Mouse (Mus musculus) midbrain, embryonic 14.5 days (tissue): Measurements from ENCODE around the gene Vmac. TPM values are rescaled to one million over a fixed set of nuclear protein-coding genes. Genes with fewer than 3 reads are reported as not detected.

ENCODE experiments used
- ATAC-seq: fragments of 200-750 bp; cut with Nextera tagmentation; 2 replicates; pipeline ENCODE4 v1.8.0; 2017; ENCODE audit warnings: moderate number of reproducible peaks, moderate library complexity; ENCODE audit not compliant: low FRiP score, low TSS enrichment
- DNase-seq: peaks from one replicate; pipeline ENCODE4 v3.0.0-alpha.2; 2015
- H3K27ac ChIP-seq: fragments of 300-500 bp; sonication (generic); replicated peaks from 2 replicates; pipeline ENCODE4 v1.5.1; 2014; ENCODE audit warnings: mild to moderate bottlenecking, low read depth, low read length, moderate library complexity
- H3K27me3 ChIP-seq: fragments of 300-500 bp; sonication (generic); 2 replicates; pipeline ENCODE4 v1.6.1; 2014; ENCODE audit warnings: low read length, control low read depth, mixed read lengths; ENCODE audit not compliant: control insufficient read depth, insufficient read depth
- H3K36me3 ChIP-seq: fragments of 300-500 bp; sonication (generic); 2 replicates; pipeline ENCODE4 v1.6.1; 2014; ENCODE audit warnings: low read length, control low read depth; ENCODE audit not compliant: control insufficient read depth, insufficient read depth
- H3K4me1 ChIP-seq: fragments of 300-500 bp; sonication (generic); 2 replicates; pipeline ENCODE4 v1.6.1; 2014; ENCODE audit warnings: mild to moderate bottlenecking, antibody characterized with exemption, low read length, control low read depth; ENCODE audit not compliant: control insufficient read depth, insufficient read depth
- H3K4me2 ChIP-seq: fragments of 300-500 bp; sonication (generic); 2 replicates; pipeline ENCODE4 v1.6.1; 2014; ENCODE audit warnings: mild to moderate bottlenecking, low read length, moderate library complexity
- H3K4me3 ChIP-seq: fragments of 300-500 bp; sonication (generic); replicated peaks from 2 replicates; pipeline ENCODE4 v1.5.1; 2014; ENCODE audit warnings: low read depth, low read length
- H3K9ac ChIP-seq: fragments of 300-500 bp; sonication (generic); replicated peaks from 2 replicates; pipeline ENCODE4 v1.6.1; 2014; ENCODE audit warnings: mild to moderate bottlenecking, low read length, moderate library complexity
- H3K9me3 ChIP-seq: fragments of 300-500 bp; sonication (generic); 2 replicates; pipeline ENCODE4 v1.6.1; 2016; ENCODE audit warnings: low read length, control low read depth, mixed read lengths; ENCODE audit not compliant: control insufficient read depth
- WGBS: fragments of 180-500 bp; shearing (Covaris S2); extraction: QIAGEN DNeasy Blood & Tissue Kit; methylation state at CpG from one replicate; pipeline ENCODE4 v1.1.7; 2014; 5-methylcytosine and 5-hydroxymethylcytosine counted together
- polyA plus RNA-seq: library from polyadenylated mRNA; unstranded; fragments of >200 nt; fragmentation: Nextera tagmentation; extraction: Ambion mirVana; gene quantifications from 2 replicates; pipeline ENCODE4 v1.2.1, GENCODE M21; 2014

Gene Vmac
- polyA plus RNA-seq, 1 experiment from 2014 or later = 18.5 TPM

DNA sequence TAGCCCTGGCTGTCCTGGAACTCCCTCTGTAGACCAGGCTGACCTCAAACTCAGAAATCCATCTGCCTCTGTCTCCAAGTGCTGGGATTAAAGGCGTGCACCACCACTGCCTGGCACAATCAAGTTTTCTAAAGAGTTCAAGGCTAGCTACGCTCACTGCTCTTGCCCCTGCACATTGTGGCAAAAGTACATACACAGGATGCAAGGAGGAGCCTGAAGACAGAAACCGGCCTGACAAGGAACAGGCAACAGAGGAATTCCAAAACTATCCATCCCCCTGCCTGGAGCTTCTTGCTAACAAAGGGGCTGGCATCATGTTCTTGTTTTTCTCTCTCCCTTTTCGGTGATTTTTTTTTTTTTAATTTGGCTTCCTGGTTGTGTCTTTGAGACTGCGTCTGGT is 26.4 kb upstream of the Vmac start:
- Histone ChIP-seq H3K4me2 (no peak overlapping the region), H3K4me1 (no peaks in the 10 kb centered on the region), H3K9ac (no peak overlapping the region), H3K27me3 (no peaks in the 10 kb centered on the region), H3K4me3 (no peak overlapping the region), H3K27ac (no peak overlapping the region), H3K36me3 (no peaks in the 10 kb centered on the region), H3K9me3 (no peaks in the 10 kb centered on the region)
- DNase-seq (no peak), ATAC-seq (no peak)
- WGBS = 70% methylated on average over 5 of the region's 5 CpGs

DNA sequence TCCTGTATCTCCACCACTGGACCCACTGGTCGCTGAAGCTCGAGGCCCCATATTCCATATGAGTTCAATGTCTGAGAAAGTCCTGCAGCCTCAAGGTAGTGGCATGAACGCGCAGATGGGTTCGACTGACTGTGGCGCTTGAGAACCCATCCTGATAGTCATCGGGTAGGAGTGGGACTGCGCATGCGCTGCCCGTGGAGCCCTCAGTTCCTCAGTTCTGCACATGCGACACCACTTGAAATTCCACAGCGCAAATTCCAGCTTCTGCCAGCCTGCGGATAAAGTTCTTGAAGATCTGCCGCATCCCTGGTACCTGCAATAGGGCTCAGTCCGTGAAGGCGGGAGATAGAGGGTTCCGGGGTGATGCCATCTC is 23.0 kb upstream of the Vmac start:
- H3K27me3 ChIP-seq = no peaks in the 10 kb centered on the region
- no peaks in the 10 kb centered on the region for H3K9me3 ChIP-seq
- H3K4me2 ChIP-seq = no peak overlapping the region
- H3K27ac ChIP-seq = no peak overlapping the region
- H3K9ac ChIP-seq = no peak overlapping the region
- WGBS = 85% methylated on average over 17 of the region's 17 CpGs
- H3K4me1 ChIP-seq = no peaks in the 10 kb centered on the region
- no peak overlapping the region for H3K4me3 ChIP-seq
- H3K36me3 ChIP-seq = no peaks in the 10 kb centered on the region
- ATAC-seq (no peak), DNase-seq (no peak)

DNA sequence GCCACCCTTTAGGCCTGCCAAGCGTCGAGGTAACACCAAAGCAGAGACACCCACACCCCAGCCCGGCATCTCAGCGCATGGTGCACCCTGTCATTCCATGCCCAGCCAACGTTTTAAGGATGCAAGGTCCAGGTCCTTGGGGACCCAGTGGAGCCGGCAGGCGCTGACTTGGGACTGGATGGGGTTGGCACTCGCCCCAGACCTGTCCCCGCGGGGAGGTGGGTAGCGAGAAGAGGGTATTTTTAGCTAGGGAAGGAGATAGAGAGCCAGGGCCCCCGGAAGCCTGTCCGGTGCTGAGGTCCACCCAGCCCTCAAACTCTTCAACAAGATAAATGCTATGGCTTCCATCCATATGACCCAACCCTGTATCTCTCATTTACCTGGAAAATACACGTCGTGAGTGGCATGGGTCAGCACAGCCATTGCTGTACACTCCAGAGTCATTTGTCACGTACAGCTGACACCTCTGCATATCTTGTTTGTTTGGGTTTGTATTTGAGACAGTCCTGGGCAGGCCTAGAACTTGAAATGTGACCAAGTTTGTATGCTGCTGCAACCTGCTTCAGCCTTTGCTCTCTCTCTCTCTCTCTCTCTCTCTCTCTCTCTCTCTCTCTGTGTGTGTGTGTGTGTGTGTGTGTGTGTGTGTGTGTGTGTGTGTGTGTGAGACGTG is 22.4 kb upstream of the Vmac start:
- no peaks in the 10 kb centered on the region for H3K36me3 ChIP-seq
- H3K4me2 ChIP-seq = no peak overlapping the region
- no peak overlapping the region for H3K4me3 ChIP-seq
- DNase-seq (no peak), ATAC-seq (no peak)
- H3K27me3 ChIP-seq = no peaks in the 10 kb centered on the region
- no peak overlapping the region for H3K27ac ChIP-seq
- H3K9ac ChIP-seq = no peak overlapping the region
- no peaks in the 10 kb centered on the region for H3K9me3 ChIP-seq
- WGBS = 86% methylated on average over 17 of the region's 17 CpGs
- H3K4me1 ChIP-seq = no peaks in the 10 kb centered on the region

DNA sequence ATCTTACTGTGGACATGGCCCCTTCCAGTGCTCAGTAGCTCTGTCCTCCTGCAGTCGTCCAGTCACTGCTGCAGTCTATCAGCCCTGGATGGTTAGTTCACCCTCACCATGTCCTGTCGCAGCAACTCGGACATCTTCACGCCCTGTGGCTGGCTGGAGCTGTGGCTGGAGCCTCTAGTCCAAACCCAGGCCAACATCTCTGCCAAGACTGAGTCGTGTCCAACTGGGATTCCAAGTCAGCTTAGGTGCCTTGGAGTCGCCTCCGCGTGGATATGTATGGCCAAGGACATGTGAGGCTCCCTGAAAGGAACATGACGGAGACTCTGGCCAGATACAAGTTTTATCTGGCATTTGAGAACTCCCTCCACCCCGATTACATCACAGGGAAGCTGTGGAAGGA is 20.4 kb upstream of the Vmac start:
- Histone ChIP-seq H3K27ac (no peak overlapping the region), H3K9ac (no peak overlapping the region), H3K4me2 (no peak overlapping the region), H3K4me1 (no peaks in the 10 kb centered on the region), H3K9me3 (no peaks in the 10 kb centered on the region), H3K27me3 (no peaks in the 10 kb centered on the region), H3K36me3 (no peaks in the 10 kb centered on the region), H3K4me3 (no peak overlapping the region)
- WGBS = 83% methylated on average over 10 of the region's 10 CpGs
- ATAC-seq = no peak
- DNase-seq = no peak

DNA sequence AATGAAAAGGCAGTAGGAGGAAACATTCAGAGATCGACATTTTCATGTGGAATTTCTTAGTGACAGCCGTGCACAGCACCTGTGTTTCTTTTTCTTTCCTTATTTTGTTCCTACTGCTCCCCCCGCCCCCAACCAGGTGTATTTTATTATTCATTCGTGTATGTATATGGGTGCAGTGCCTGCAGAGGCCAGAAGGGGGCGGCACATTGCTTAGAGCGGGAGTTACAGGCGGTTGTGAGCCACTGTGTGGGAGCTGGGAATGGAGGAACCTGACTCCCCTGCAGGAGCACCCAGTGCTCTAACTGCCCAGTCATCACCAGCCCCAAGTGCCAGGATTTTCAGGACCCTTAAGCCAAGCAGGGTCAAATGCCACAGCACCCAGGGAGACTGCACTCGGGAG is 18.7 kb upstream of the Vmac start:
- DNase-seq (no peak), ATAC-seq (no peak)
- Histone ChIP-seq H3K9ac (no peak overlapping the region), H3K27me3 (no peaks in the 10 kb centered on the region), H3K4me3 (no peak overlapping the region), H3K4me1 (no peaks in the 10 kb centered on the region), H3K36me3 (no peaks in the 10 kb centered on the region), H3K4me2 (no peak overlapping the region), H3K9me3 (no peaks in the 10 kb centered on the region), H3K27ac (no peak overlapping the region)
- WGBS = 47% methylated on average over 8 of the region's 8 CpGs

DNA sequence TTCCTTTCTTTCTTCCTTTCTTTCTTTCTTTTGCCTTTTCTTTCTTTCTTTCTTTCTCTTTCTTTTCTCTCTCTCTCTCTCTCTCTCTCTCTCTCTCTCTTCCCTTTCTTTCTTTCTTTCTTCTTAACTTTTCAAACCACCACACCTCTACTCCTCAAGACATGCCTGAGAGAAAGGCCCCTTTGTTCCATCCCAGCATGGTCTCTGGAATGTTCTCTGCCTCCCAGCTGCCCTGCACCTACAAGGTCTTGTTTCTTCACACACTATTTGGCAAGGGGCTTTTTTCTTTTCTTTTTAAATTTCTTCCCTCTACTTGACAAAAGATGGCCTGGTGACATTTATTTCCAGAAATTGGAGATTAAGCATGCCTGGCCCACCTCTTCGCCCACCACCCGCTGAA is 11.8 kb upstream of the Vmac start:
- ATAC-seq (no peak), DNase-seq (no peak)
- 46% methylated on average over 2 of the region's 2 CpGs for WGBS
- Histone ChIP-seq H3K4me2 (no peak overlapping the region), H3K4me3 (no peak overlapping the region), H3K27ac (no peak overlapping the region), H3K9me3 (no peaks in the 10 kb centered on the region), H3K27me3 (no peaks in the 10 kb centered on the region), H3K9ac (no peak overlapping the region), H3K4me1 (no peaks in the 10 kb centered on the region), H3K36me3 (no peaks in the 10 kb centered on the region)

DNA sequence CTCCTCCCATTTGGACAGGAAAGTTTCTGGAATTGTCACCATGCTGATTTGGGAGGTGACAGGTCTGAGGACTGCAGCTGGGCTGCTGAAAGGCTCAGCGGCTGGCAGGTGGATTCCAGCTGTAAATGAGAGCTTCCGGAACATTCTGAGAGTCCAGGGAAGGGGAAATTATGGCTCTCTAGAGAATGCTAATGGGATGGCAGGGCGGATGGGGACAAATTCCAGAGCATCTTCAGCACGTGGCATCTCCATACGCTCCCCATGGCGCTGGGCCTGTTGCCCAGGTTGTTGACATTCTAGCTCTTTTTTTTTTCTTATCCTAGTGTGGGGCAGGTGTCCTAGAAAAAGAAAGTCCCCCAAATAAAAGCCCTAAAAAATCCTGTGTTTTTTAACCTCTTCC is 11.3 kb upstream of the Vmac start:
- 68% methylated on average over 6 of the region's 6 CpGs for WGBS
- H3K27ac ChIP-seq = no peak overlapping the region
- no peaks in the 10 kb centered on the region for H3K4me1 ChIP-seq
- no peaks in the 10 kb centered on the region for H3K27me3 ChIP-seq
- H3K4me2 ChIP-seq = no peak overlapping the region
- no peak overlapping the region for H3K4me3 ChIP-seq
- no peak overlapping the region for H3K9ac ChIP-seq
- no peaks in the 10 kb centered on the region for H3K36me3 ChIP-seq
- no peak for ATAC-seq
- H3K9me3 ChIP-seq = no peaks in the 10 kb centered on the region
- no peak for DNase-seq

DNA sequence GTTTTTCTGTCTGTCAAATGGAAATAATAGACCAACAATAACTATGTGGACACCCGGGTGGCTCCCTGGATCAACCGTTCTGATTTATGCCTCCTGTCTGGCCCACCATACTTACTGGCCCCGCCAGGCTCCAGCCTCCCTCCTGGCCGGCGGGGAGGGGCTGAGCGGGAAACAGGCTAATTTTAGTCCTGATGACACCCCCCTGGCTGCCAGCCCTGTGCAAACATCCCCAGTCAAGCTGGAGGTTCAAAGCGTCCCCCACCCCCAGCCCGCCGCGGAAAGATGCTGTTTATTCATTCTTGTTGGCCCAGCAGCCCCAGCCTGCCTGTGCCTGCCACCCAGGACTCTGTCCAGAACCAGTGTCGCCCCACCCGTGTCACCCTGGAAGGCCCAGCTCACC is 10.3 kb upstream of the Vmac start:
- H3K27me3 ChIP-seq = no peaks in the 10 kb centered on the region
- H3K4me1 ChIP-seq = no peaks in the 10 kb centered on the region
- peaks cover 9% of the 10 kb centered on the region for H3K36me3 ChIP-seq
- DNase-seq (no peak), ATAC-seq (no peak)
- H3K27ac ChIP-seq = no peak overlapping the region
- 47% methylated on average over 12 of the region's 12 CpGs for WGBS
- no peaks in the 10 kb centered on the region for H3K9me3 ChIP-seq
- no peak overlapping the region for H3K4me2 ChIP-seq
- no peak overlapping the region for H3K9ac ChIP-seq
- no peak overlapping the region for H3K4me3 ChIP-seq

DNA sequence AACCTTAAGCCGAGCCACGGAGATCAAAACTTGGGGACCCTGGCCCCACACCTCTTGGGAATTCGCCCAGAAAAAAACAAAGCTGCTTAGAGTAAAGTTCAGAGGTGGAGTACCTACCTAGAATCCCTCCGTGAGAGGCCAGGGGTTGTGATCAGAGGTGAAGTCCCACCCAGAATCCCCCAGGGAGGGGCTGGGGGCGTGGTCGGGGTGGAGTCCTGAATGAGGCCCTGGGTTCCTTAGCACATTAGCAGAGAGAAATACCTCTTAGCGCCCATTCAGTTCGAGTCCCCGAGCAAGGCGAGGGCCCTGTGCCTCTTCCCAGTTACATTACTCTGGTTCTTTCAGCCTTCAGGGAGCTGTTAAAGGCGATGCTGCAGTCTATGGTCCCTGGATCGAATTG is 9.8 kb upstream of the Vmac start:
- DNase-seq = no peak
- Histone ChIP-seq H3K4me1 (no peaks in the 10 kb centered on the region), H3K9me3 (no peaks in the 10 kb centered on the region), H3K4me3 (no peak overlapping the region), H3K27me3 (no peaks in the 10 kb centered on the region), H3K27ac (no peak overlapping the region), H3K36me3 (peaks cover 14% of the 10 kb centered on the region), H3K9ac (no peak overlapping the region; the same call in 1 of the 2 replicates), H3K4me2 (no peak overlapping the region)
- WGBS = 14% methylated on average over 12 of the region's 12 CpGs
- no peak for ATAC-seq
